Mouse (Mus musculus) erythroblast, embryonic 14.5 days (primary cell): ENCODE results near the gene Card19.

Source experiments
- GATA1 ChIP-seq: IDR thresholded peaks from 2 replicates; pipeline ENCODE4 v1.6.1; 2012; ENCODE audit warnings: low read length, inconsistent platforms, mixed read lengths
- TAL1 ChIP-seq: IDR thresholded peaks from 3 replicates; pipeline ENCODE4 v1.6.1; 2012; ENCODE audit warnings: low read length, inconsistent platforms, mixed read lengths

- TF ChIP-seq TAL1: no peak
- TF ChIP-seq GATA1: no peak
These were observed 54.6 kb downstream of the Card19 start for GRCm38 (mm10) chr13:49161236-49161635.
